Mouse (Mus musculus) embryonic fibroblast, embryonic 13.5 days (primary cell): ENCODE measurements around the gene Myg1.

Experiments
- CTCF ChIP-seq: IDR thresholded peaks from 2 replicates; pipeline ENCODE4 v1.5.1; 2011; ENCODE audit warnings: mild to moderate bottlenecking, control low read depth, low read length, moderate library complexity, borderline replicate concordance; ENCODE audit not compliant: insufficient read depth
- POLR2A ChIP-seq: IDR thresholded peaks from 2 replicates; pipeline ENCODE4 v1.6.1; 2011; ENCODE audit warnings: low read depth, mild to moderate bottlenecking, control low read depth, low read length, moderate library complexity

GRCm38 (mm10) chr15:102346444-102346843, 14.9 kb downstream of the Myg1 start:
- TF ChIP-seq POLR2A (no peak), CTCF (no peak)
